13 mouse cellular contexts compared by ENCODE assay signal in the genomic region with DNA sequence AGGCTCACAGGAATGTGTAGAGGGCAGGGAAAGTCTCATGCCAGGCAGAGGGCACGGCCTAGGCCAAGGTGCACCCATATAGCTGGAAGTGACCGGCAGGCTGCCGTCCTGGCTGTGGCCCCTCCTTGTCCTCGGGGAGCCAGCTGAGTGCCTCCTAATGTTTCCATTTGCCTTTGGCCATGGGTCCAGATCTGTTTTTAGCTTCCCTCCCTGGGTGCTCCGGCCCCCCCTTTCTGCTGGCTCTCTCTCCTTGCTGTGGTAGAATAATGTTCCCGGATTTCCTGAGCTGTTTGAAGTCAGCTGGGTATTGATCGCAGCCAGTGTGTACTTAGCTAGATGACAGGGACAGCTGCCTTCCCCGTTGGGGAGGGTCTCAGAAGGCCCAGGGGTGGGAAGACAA. TPM values are rescaled to one million over a fixed set of nuclear protein-coding genes. Genes with fewer than 3 reads are reported as not detected.
DNase-seq lines count a peak whose midpoint lies in the region; ATAC-seq and TF ChIP-seq lines count a peak whose summit lies in the region.
"Had no signal": no experiment of that assay in that cellular context is flagged by ENCODE, and none has a peak within 500 bp of the region (broad histone marks: within the 10 kb centered on the region; RNA-seq: fewer than 3 reads in every experiment).

No protein-coding gene starts in this region.

- no peaks in the 10 kb centered on the region for H3K36me3 ChIP-seq in heart, embryonic 11.5 days (ENCODE audit: control insufficient read depth, insufficient read depth, low read length)
- H3K36me3 ChIP-seq in stomach, embryonic 15.5 days, result no peaks in the 10 kb centered on the region
- 0 out of 2 replicates have a peak, but pooled peaks cover 2% of the 10 kb centered on the region for H3K36me3 ChIP-seq in stomach, postnatal 0 days (ENCODE audit: control insufficient read depth, insufficient read depth, low read length)
- no peaks in the 10 kb centered on the region for H3K36me3 ChIP-seq in midbrain, embryonic 16.5 days (ENCODE audit: control insufficient read depth, insufficient read depth, low read length)
- H3K36me3 ChIP-seq: embryonic facial prominence, embryonic 13.5 days had no signal

- WGBS in heart, embryonic 11.5 days (ENCODE audit: insufficient replicate concordance), result 74% methylated on average over 8 of the region's 8 CpGs
- WGBS in stomach, embryonic 15.5 days, result 60% methylated on average over 8 of the region's 8 CpGs
- 57% methylated on average over 8 of the region's 8 CpGs for WGBS in stomach, postnatal 0 days
- 68% methylated on average over 8 of the region's 8 CpGs for WGBS in midbrain, embryonic 16.5 days

- no peak overlapping the region for H3K27ac ChIP-seq in heart, embryonic 11.5 days (ENCODE audit: low read depth, low read length)
- no peak overlapping the region for H3K27ac ChIP-seq in stomach, embryonic 15.5 days
- H3K27ac ChIP-seq in stomach, postnatal 0 days (replicated peaks), result no peak overlapping the region
- no peak overlapping the region for H3K27ac ChIP-seq in midbrain, embryonic 16.5 days (ENCODE audit: low read length)
- H3K27ac ChIP-seq: embryonic facial prominence, embryonic 13.5 days had no signal

- 0 out of 2 replicates have a peak, but pooled peaks cover 2% of the 10 kb centered on the region for H3K9me3 ChIP-seq in heart, embryonic 11.5 days (replicated peaks; ENCODE audit: control insufficient read depth, low read length)
- H3K9me3 ChIP-seq in stomach, embryonic 15.5 days, result no peaks in the 10 kb centered on the region
- no peaks in the 10 kb centered on the region for H3K9me3 ChIP-seq in stomach, postnatal 0 days (ENCODE audit: control insufficient read depth, low read length)
- H3K9me3 ChIP-seq in midbrain, embryonic 16.5 days (replicated peaks; ENCODE audit: control insufficient read depth, low read length, poor library complexity, severe bottlenecking), result no peaks in the 10 kb centered on the region
- H3K9me3 ChIP-seq: embryonic facial prominence, embryonic 13.5 days had no signal

- H3K9ac ChIP-seq in heart, embryonic 11.5 days (ENCODE audit: low read depth, low read length), result no peak overlapping the region
- H3K9ac ChIP-seq in stomach, embryonic 15.5 days, result no peak overlapping the region
- no peak overlapping the region for H3K9ac ChIP-seq in stomach, postnatal 0 days (ENCODE audit: low read length)
- H3K9ac ChIP-seq in midbrain, embryonic 16.5 days (ENCODE audit: low read depth, low read length), result no peak overlapping the region
- H3K9ac ChIP-seq: embryonic facial prominence, embryonic 13.5 days had no signal

- no peaks in the 10 kb centered on the region for H3K27me3 ChIP-seq in heart, embryonic 11.5 days (ENCODE audit: control insufficient read depth, insufficient read depth, low read length)
- H3K27me3 ChIP-seq in stomach, embryonic 15.5 days (replicated peaks), result no peaks in the 10 kb centered on the region
- no peaks in the 10 kb centered on the region for H3K27me3 ChIP-seq in stomach, postnatal 0 days (ENCODE audit: control insufficient read depth, insufficient read depth, low read length)
- H3K27me3 ChIP-seq in midbrain, embryonic 16.5 days (ENCODE audit: control insufficient read depth, insufficient read depth, low read depth, low read length), result no peaks in the 10 kb centered on the region
- H3K27me3 ChIP-seq: embryonic facial prominence, embryonic 13.5 days had no signal

- no peaks in the 10 kb centered on the region for H3K4me1 ChIP-seq in heart, embryonic 11.5 days (ENCODE audit: control insufficient read depth, insufficient read depth, low read length)
- no peaks in the 10 kb centered on the region for H3K4me1 ChIP-seq in stomach, embryonic 15.5 days
- H3K4me1 ChIP-seq in stomach, postnatal 0 days (replicated peaks; ENCODE audit: control insufficient read depth, insufficient read depth), result no peaks in the 10 kb centered on the region
- H3K4me1 ChIP-seq in midbrain, embryonic 16.5 days (ENCODE audit: control insufficient read depth, insufficient read depth, low read length), result no peaks in the 10 kb centered on the region

- no peak overlapping the region for H3K4me2 ChIP-seq in heart, embryonic 11.5 days
- no peak overlapping the region for H3K4me2 ChIP-seq in stomach, embryonic 15.5 days
- no peak overlapping the region for H3K4me2 ChIP-seq in stomach, postnatal 0 days (replicated peaks; ENCODE audit: low read depth)
- no peak overlapping the region for H3K4me2 ChIP-seq in midbrain, embryonic 16.5 days (ENCODE audit: low read length)
- H3K4me2 ChIP-seq: embryonic facial prominence, embryonic 13.5 days had no signal

- DNase-seq in heart, adult 18-20 months, result peak; percentile 83 to 89
- no peak for DNase-seq in stomach, postnatal 0 days (ENCODE audit: low spot score)
- DNase-seq in lung, adult 18-20 months, result peak; percentile 73 to 77
- DNase-seq in thymus, postnatal 14 days, result no peak
- DNase-seq in frontal cortex, postnatal 36 days (ENCODE audit: low spot score in 2 of 2), result no peak
- DNase-seq: cerebellum, adult 8-10 months; thymus, postnatal 25 days had no signal

- no peak for TF ChIP-seq EP300 in stomach, postnatal 0 days (optimal IDR thresholded peaks at IDR 0.05)

- no peak for ATAC-seq in heart, embryonic 11.5 days (replicated peaks; ENCODE audit: insufficient number of reproducible peaks, low FRiP score, low TSS enrichment)
- ATAC-seq in stomach, embryonic 15.5 days (ENCODE audit: insufficient read depth, low FRiP score, low read depth), result 0 out of 2 replicates have a peak, but pooled peaks have one; percentile 24
- ATAC-seq in stomach, postnatal 0 days (ENCODE audit: low FRiP score, low TSS enrichment), result no peak
- ATAC-seq in midbrain, embryonic 16.5 days, result no peak

- no peak overlapping the region for H3K4me3 ChIP-seq in heart, embryonic 11.5 days (ENCODE audit: low read depth, low read length)
- H3K4me3 ChIP-seq in stomach, embryonic 15.5 days (replicated peaks), result no peak overlapping the region
- H3K4me3 ChIP-seq in stomach, postnatal 0 days (ENCODE audit: low read depth, low read length), result no peak overlapping the region
- no peak overlapping the region for H3K4me3 ChIP-seq in midbrain, embryonic 16.5 days (ENCODE audit: low read depth, low read length)
- H3K4me3 ChIP-seq: embryonic facial prominence, embryonic 13.5 days; megakaryocyte, embryonic 14.5 days had no signal

- TF ChIP-seq CTCF in stomach, postnatal 0 days (IDR thresholded peaks at IDR 0.05; ENCODE audit: low read depth), result no peak

RNA-seq across cellular contexts. Expression of a gene that starts 12.8 kb away (rescaled TPM):
- total RNA-seq in heart, adult 18-20 months (2021), result 100 to 1,000 TPM; 192 to 199 TPM
- polyA plus RNA-seq in heart, embryonic 11.5 days (2014; fragmentation: Nextera tagmentation; extraction: Ambion mirVana), result 163 and 173 TPM in 2 replicates
- 129 and 151 TPM in 2 replicates for polyA plus RNA-seq in stomach, embryonic 15.5 days (2015; fragmentation: Nextera tagmentation; extraction: Ambion mirVana)
- polyA plus RNA-seq in stomach, postnatal 0 days (2015; fragmentation: Nextera tagmentation; extraction: Ambion mirVana), result 87.5 and 103 TPM in 2 replicates
- 10.5 and 14.0 TPM in 2 replicates for polyA plus RNA-seq in midbrain, embryonic 16.5 days (2015; fragmentation: Nextera tagmentation; extraction: Ambion mirVana)

RNA-seq across cellular contexts. Expression of a gene that starts 13.0 kb away (rescaled TPM):
- total RNA-seq in heart, adult 18-20 months (2021), result under 1 TPM; 0.35 to 0.75 TPM
- 0.20 and 0.24 TPM in 2 replicates for polyA plus RNA-seq in heart, embryonic 11.5 days (2014; fragmentation: Nextera tagmentation; extraction: Ambion mirVana)
- polyA plus RNA-seq in stomach, embryonic 15.5 days (2015; fragmentation: Nextera tagmentation; extraction: Ambion mirVana), result 24.3 and 24.6 TPM in 2 replicates
- polyA plus RNA-seq in stomach, postnatal 0 days (2015; fragmentation: Nextera tagmentation; extraction: Ambion mirVana), result 44.4 and 48.5 TPM in 2 replicates
- polyA plus RNA-seq in midbrain, embryonic 16.5 days (2015; fragmentation: Nextera tagmentation; extraction: Ambion mirVana), result 0.44 and 0.49 TPM in 2 replicates
- total RNA-seq: left cerebral cortex, postnatal 25 days had no signal

RNA-seq across cellular contexts. Expression of a gene that starts 33.3 kb away (rescaled TPM):
- total RNA-seq in heart, adult 18-20 months (2021), result 10 to 100 TPM; 28.5 to 30.0 TPM
- polyA plus RNA-seq in heart, embryonic 11.5 days (2014; fragmentation: Nextera tagmentation; extraction: Ambion mirVana), result 87.0 and 100 TPM in 2 replicates
- 129 and 136 TPM in 2 replicates for polyA plus RNA-seq in stomach, embryonic 15.5 days (2015; fragmentation: Nextera tagmentation; extraction: Ambion mirVana)
- 82.2 and 83.8 TPM in 2 replicates for polyA plus RNA-seq in stomach, postnatal 0 days (2015; fragmentation: Nextera tagmentation; extraction: Ambion mirVana)
- 55.3 and 56.7 TPM in 2 replicates for polyA plus RNA-seq in midbrain, embryonic 16.5 days (2015; fragmentation: Nextera tagmentation; extraction: Ambion mirVana)

RNA-seq across cellular contexts. Expression of a gene that starts 38.9 kb away (rescaled TPM):
- total RNA-seq in heart, adult 18-20 months (2021), result 1 to 10 TPM; 2.9 to 3.7 TPM
- polyA plus RNA-seq in heart, embryonic 11.5 days (2014; fragmentation: Nextera tagmentation; extraction: Ambion mirVana), result 1.0 and 1.5 TPM in 2 replicates
- 8.9 and 10.4 TPM in 2 replicates for polyA plus RNA-seq in stomach, embryonic 15.5 days (2015; fragmentation: Nextera tagmentation; extraction: Ambion mirVana)
- 8.9 and 9.1 TPM in 2 replicates for polyA plus RNA-seq in stomach, postnatal 0 days (2015; fragmentation: Nextera tagmentation; extraction: Ambion mirVana)
- polyA plus RNA-seq in midbrain, embryonic 16.5 days (2015; fragmentation: Nextera tagmentation; extraction: Ambion mirVana), result 0.65 and 1.0 TPM in 2 replicates

Comparison
In these comparisons a context has a peak if more than half of its experiments do, and no peak if none do; other contexts are left out.
1. DNase-seq: peak in heart, adult 18-20 months (2 of 2) and lung, adult 18-20 months (2 of 2); none in stomach, postnatal 0 days (single experiment), thymus, postnatal 14 days (single experiment) and frontal cortex, postnatal 36 days (0 of 2).
2. RNA of a gene that starts 13.0 kb away (polyA plus RNA-seq): 44.4 to 48.5 TPM in stomach, postnatal 0 days and 24.3 to 24.6 TPM in stomach, embryonic 15.5 days; 0.44 to 0.49 TPM in midbrain, embryonic 16.5 days and 0.20 to 0.24 TPM in heart, embryonic 11.5 days; every median in the first group is over 10 times any median in the second.